Mouse (Mus musculus): Measurements from ENCODE around the gene Gm4779. TPM values are rescaled to one million over a fixed set of nuclear protein-coding genes. Genes with fewer than 3 reads are reported as not detected.
"Not testable (repeated sequence)": the region's sequence is repeated elsewhere in the genome, so short reads cannot be mapped to it uniquely, and the experiment has no call there.

Gm4779 gene
- total RNA-seq (2014; rRNA removed) (not detected in 2 replicates), polyA plus RNA-seq (2015; fragmentation: Nextera tagmentation; extraction: Ambion mirVana) (not detected in 2 replicates)

GRCm38 (mm10) chrX:101794342-101794741, at the start of gene Gm4779, which contains the start of gene 8030474K03Rik:
Gene Gm4779 (minus strand): TSS chrX:101794423.
Gene 8030474K03Rik (plus strand): TSS chrX:101794656.
- ATAC-seq (ENCODE audit: low FRiP score) = no peak
- H3K4me1 ChIP-seq (ENCODE audit: insufficient read depth, low read length) = no peaks in the 10 kb centered on the region
- 0 out of 2 replicates have a peak, but pooled peaks cover 4% of the 10 kb centered on the region for H3K9me3 ChIP-seq (ENCODE audit: low read length)
- no peak for TF ChIP-seq CTCF (IDR thresholded peaks at IDR 0.05)
- no peak within 1 kb of the TSS for H3K4me3 ChIP-seq (ENCODE audit: low read depth, low read length)
- no peak for DNase-seq (ENCODE audit: low spot score)
- H3K27ac ChIP-seq (ENCODE audit: low read depth, low read length) = no peak within 1 kb of the TSS
- H3K27me3 ChIP-seq (ENCODE audit: insufficient read depth, low read length) = no peaks in the 10 kb centered on the region
- no peaks in the 10 kb centered on the region for H3K36me3 ChIP-seq (ENCODE audit: insufficient read depth, low read length)
- H3K4me2 ChIP-seq (ENCODE audit: low read depth, low read length, poor library complexity, severe bottlenecking) = no peak within 1 kb of the TSS
- 92% methylated on average over 31 of the region's 35 CpGs for WGBS
- H3K9ac ChIP-seq (replicated peaks; ENCODE audit: low read length, poor library complexity, severe bottlenecking) = no peak within 1 kb of the TSS

- H3K4me1 ChIP-seq (ENCODE audit: insufficient read depth, low read length); ATAC-seq (ENCODE audit: low FRiP score); H3K4me2 ChIP-seq (ENCODE audit: low read depth, low read length, poor library complexity, severe bottlenecking); H3K4me3 ChIP-seq (ENCODE audit: low read depth, low read length); H3K27me3 ChIP-seq (ENCODE audit: insufficient read depth, low read length); DNase-seq (ENCODE audit: low spot score); H3K9me3 ChIP-seq (ENCODE audit: low read length); H3K27ac ChIP-seq (ENCODE audit: low read depth, low read length); H3K36me3 ChIP-seq (ENCODE audit: insufficient read depth, low read length); H3K9ac ChIP-seq (replicated peaks; ENCODE audit: low read length, poor library complexity, severe bottlenecking): not testable (repeated sequence)
Observed at GRCm38 (mm10) chrX:101819980-101820379, 25.8 kb upstream of the Gm4779 start.

GRCm38 (mm10) chrX:101819163-101819562, 24.9 kb upstream of the Gm4779 start:
- H3K27me3 ChIP-seq (ENCODE audit: insufficient read depth, low read length) = no peaks in the 10 kb centered on the region
- no peaks in the 10 kb centered on the region for H3K36me3 ChIP-seq (ENCODE audit: insufficient read depth, low read length)
- H3K4me3 ChIP-seq (ENCODE audit: low read depth, low read length) = no peak overlapping the region
- H3K4me1 ChIP-seq (ENCODE audit: insufficient read depth, low read length) = no peaks in the 10 kb centered on the region
- ATAC-seq (ENCODE audit: low FRiP score) = no peak
- no peak overlapping the region for H3K4me2 ChIP-seq (ENCODE audit: low read depth, low read length, poor library complexity, severe bottlenecking)
- H3K9ac ChIP-seq (replicated peaks; ENCODE audit: low read length, poor library complexity, severe bottlenecking) = no peak overlapping the region
- 56% methylated on average over 1 of the region's 1 CpGs for WGBS
- H3K27ac ChIP-seq (ENCODE audit: low read depth, low read length) = no peak overlapping the region
- peak; percentile 61 for TF ChIP-seq CTCF (IDR thresholded peaks at IDR 0.05)
- no peaks in the 10 kb centered on the region for H3K9me3 ChIP-seq (ENCODE audit: low read length)
- no peak for DNase-seq (ENCODE audit: low spot score)

GRCm38 (mm10) chrX:101811750-101812149, 17.5 kb upstream of the Gm4779 start:
- no peak overlapping the region for H3K9ac ChIP-seq (replicated peaks; ENCODE audit: low read length, poor library complexity, severe bottlenecking)
- no peak overlapping the region for H3K4me3 ChIP-seq (ENCODE audit: low read depth, low read length)
- WGBS = 65% methylated on average over 3 of the region's 3 CpGs
- H3K36me3 ChIP-seq (ENCODE audit: insufficient read depth, low read length) = no peaks in the 10 kb centered on the region
- no peaks in the 10 kb centered on the region for H3K27me3 ChIP-seq (ENCODE audit: insufficient read depth, low read length)
- DNase-seq (ENCODE audit: low spot score) = no peak
- no peak for TF ChIP-seq CTCF (IDR thresholded peaks at IDR 0.05)
- H3K4me1 ChIP-seq (ENCODE audit: insufficient read depth, low read length) = no peaks in the 10 kb centered on the region
- no peak overlapping the region for H3K27ac ChIP-seq (ENCODE audit: low read depth, low read length)
- ATAC-seq (ENCODE audit: low FRiP score) = no peak
- H3K4me2 ChIP-seq (ENCODE audit: low read depth, low read length, poor library complexity, severe bottlenecking) = no peak overlapping the region
- H3K9me3 ChIP-seq (ENCODE audit: low read length) = no peaks in the 10 kb centered on the region

GRCm38 (mm10) chrX:101805512-101805911, 11.3 kb upstream of the Gm4779 start:
- Histone ChIP-seq H3K27ac (ENCODE audit: low read depth, low read length) (no peak overlapping the region), H3K4me2 (ENCODE audit: low read depth, low read length, poor library complexity, severe bottlenecking) (no peak overlapping the region), H3K36me3 (ENCODE audit: insufficient read depth, low read length) (no peaks in the 10 kb centered on the region), H3K9ac (replicated peaks; ENCODE audit: low read length, poor library complexity, severe bottlenecking) (no peak overlapping the region), H3K4me3 (ENCODE audit: low read depth, low read length) (no peak overlapping the region), H3K27me3 (ENCODE audit: insufficient read depth, low read length) (no peaks in the 10 kb centered on the region), H3K4me1 (ENCODE audit: insufficient read depth, low read length) (no peaks in the 10 kb centered on the region), H3K9me3 (ENCODE audit: low read length) (no peaks in the 10 kb centered on the region)
- TF ChIP-seq CTCF (IDR thresholded peaks at IDR 0.05) = peak; percentile 72
- 34% methylated on average over 2 of the region's 2 CpGs for WGBS
- ATAC-seq (ENCODE audit: low FRiP score) (no peak), DNase-seq (ENCODE audit: low spot score) (peak; percentile 58)

- 36% methylated on average over 4 of the region's 4 CpGs for WGBS
- no peaks in the 10 kb centered on the region for H3K36me3 ChIP-seq (ENCODE audit: insufficient read depth, low read length)
- no peak overlapping the region for H3K27ac ChIP-seq (ENCODE audit: low read depth, low read length)
- TF ChIP-seq CTCF (IDR thresholded peaks at IDR 0.05) = peak; percentile 77
- peak; percentile 57 for DNase-seq (ENCODE audit: low spot score)
- H3K4me2 ChIP-seq (ENCODE audit: low read depth, low read length, poor library complexity, severe bottlenecking) = no peak overlapping the region
- no peaks in the 10 kb centered on the region for H3K27me3 ChIP-seq (ENCODE audit: insufficient read depth, low read length)
- H3K9ac ChIP-seq (replicated peaks; ENCODE audit: low read length, poor library complexity, severe bottlenecking) = no peak overlapping the region
- H3K9me3 ChIP-seq (ENCODE audit: low read length) = 0 out of 2 replicates have a peak, but pooled peaks cover 4% of the 10 kb centered on the region
- no peaks in the 10 kb centered on the region for H3K4me1 ChIP-seq (ENCODE audit: insufficient read depth, low read length)
- no peak for ATAC-seq (ENCODE audit: low FRiP score)
- H3K4me3 ChIP-seq (ENCODE audit: low read depth, low read length) = no peak overlapping the region
Observed at GRCm38 (mm10) chrX:101791551-101791950, 2.7 kb downstream of the Gm4779 start.

All from midbrain, postnatal 0 days (tissue).